Mouse (Mus musculus) urinary bladder, postnatal 4 days (tissue): ENCODE measurements around the gene Man1b1.

ENCODE experiments used
- DNase-seq, 2 experiments: peaks; one replicate each; pipeline ENCODE4 v3.0.0; 2021 to 2022; ENCODE audit warnings: low spot score in 2 of 2

The Man1b1 gene

DNA sequence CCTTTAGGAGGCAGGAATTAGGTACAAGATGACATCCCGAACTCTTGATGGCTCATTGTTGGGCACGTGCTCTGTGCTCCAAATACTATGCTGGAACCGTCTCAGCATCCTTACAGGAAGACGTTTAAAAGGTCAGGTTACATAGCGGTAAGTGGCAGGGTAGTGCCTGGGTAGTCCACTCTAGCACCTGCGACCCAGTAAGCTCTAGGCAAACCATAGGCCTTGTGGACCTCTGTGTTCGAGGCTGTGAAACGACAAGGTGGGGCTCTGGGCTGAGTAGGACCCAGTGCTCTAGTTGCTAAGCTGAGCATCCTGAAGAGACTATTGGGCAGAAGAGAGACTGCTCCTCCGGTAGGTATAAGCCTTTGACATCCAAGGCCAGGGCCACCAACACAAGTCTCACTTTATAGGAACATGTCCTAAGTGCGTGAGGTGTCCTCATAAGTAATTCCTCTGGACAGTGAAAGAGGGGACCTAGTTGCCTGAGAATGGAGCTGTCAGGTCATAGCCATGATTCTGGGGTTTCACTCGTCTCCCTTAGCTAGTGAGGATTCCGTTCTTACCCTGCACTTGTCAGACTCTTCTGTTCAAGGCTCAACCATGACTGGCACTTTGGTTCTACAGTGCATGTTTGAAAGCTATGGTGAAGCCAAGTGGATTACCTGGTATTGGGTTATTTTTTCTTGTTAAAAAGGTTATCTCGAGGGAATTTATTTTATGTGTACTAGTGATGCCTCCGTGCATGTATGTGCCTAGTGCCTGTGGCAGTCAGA, 26.4 kb upstream of the Man1b1 start:
- DNase-seq = no peak

DNA sequence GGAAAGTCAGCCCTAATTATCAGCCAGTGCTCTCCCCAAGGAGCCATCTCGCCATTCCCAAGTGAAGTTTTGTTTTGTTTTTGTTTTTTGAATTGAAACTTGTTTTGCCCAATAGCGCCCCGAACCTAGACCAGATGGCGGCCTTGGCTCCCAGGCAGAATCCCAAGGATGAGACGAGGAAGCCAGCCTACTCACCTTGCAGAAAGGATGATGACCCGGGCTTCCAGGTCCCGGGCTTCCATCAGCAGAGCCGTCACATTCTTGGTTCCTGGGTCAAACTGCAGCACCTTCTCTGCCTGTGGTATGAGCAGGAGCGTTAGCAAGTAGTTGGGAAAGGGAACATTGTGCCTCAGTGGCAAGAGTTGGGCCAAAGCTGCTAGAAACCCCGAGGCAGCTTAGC, 22.0 kb upstream of the Man1b1 start:
- no peak for DNase-seq

DNA sequence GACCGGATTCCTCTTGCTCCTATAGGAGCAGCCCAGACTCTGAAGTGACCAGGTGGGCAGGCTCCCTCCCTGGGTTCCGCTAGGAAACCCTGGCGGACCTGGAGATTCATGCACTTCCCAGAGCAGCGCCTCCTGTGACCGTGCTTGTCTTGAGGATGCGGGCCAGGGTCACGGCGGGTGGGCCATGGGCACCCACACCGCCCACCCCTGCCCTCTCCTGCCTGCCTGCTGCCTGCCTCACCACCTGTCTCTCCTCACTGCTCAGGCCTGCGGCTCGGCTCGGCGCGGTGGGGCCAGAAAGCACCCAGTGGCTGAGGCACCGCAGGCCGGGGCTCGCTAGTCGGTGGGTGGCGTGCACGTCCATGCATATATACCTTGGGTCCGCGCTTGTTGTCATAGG, 21.2 kb upstream of the Man1b1 start:
- no peak for DNase-seq

DNA sequence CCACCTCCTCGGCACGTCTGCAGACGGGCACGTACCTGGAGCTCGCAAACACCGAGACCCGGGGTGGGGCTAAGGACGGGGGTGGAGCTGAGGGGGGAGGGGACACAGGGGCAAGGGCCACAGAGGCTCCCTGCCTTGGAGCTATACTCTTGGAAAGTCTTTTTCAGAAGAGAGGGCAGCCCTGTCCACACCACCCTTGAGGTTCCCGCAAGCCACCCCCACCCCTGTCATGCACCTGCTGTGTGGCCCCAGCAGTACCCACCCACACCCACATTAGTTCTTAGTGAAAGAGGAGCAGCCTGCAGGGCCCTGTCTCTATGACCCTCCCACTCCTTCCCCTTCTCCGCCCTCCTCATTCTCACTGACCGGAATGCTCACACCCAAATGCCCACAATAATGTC, 20.6 kb upstream of the Man1b1 start:
- no peak for DNase-seq

DNA sequence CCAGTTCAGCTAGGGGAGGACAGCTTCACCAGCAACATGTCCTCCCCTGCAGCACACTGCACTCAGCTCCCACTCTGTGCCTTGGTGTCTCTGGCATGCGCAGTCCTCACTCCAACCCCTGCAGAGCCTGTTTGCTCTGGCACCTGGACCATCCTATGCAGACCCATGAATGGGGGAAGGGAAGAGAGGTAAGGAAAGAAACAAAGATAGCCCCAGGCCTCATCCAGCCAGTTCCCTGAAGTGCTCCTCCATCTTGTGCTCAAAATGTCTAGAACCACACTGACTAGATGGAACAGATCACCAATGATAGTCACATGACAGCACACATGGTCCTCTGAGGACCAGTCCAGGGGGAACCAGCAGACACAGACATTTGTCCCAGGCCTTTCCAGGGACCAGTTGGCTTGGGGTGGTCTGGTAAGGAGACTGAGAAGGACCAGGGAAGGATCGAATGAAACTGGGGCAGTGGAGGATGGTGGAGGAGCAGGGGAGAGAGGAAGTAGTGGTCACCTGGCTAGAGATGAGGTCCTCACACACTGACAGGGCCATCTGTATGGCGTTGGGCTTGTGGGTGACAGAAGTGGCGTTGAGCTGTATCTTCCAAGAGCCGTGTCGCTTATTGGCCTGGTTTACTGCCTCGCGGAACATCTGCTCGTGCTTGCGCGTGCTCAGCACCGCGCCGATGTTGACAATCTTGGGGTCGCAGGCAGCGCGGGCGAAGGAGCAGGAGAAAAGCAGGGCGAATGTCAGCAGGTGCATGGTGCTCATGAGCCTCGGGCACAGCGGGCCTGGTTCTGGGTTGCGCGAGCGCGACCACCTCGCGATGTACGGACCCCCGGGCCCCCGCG, 13.8 kb upstream of the Man1b1 start:
- DNase-seq = no peak

DNA sequence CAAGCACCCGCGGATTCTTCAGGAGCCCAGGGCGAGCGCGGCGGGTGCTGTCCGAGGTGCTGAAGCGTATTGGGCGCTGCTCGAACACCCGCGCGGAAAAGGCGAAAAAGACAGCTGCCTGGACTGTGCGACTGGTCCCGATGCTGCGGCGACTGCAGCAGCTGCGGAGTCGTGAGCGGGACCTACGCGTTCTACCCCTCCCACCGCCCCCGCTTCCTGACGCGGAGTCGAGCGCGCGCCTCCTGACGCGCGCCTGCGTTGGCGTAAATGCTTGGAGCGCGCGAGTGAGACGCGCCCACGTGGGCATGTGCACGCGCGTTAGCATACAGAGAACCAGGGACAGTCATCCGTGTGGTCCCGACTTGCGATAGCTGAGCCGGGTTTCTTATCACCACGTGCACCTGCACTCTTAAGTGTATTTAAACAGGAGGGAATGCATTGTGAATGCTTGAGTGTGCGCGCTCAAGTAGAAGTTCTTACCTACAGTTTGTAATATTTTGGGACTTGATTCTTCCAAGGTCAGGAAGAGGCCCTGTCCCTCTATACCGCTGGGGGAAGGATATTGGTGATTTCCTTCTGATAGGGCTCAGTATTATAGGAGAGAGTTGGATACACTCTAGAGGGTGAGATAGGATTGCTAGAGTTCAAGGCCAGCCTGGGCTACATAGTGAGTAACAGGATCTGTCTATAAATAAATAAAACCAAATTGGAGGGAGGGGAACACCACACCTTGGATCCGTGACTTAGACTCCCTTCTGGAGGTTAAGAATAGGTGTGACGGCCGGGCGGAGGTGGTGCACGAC, 13.0 kb upstream of the Man1b1 start, which contains the start of gene Grin1:
Gene Grin1, minus strand, starts transcription at position 217 of the 803 bp plus-strand sequence.
- no peak for DNase-seq

DNA sequence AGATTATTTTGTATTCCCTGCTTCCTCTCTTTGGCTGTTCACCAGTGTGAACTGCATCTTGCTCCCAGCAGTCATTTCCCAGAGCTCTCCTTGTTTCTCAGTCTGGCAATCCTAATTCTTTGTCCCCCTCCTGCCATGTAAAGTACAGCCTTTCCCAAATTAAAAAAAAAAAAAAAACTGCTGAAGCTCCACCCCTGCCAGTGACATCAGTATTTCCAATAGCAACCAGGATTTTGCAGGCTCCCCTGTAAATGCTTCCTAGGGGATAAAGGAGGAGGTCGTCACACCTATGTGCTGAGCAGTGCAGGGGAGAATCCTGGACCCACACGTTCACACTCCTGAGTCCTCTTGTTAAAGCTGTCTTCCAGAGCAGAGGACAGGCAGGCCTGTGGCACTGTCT, 12.1 kb upstream of the Man1b1 start:
- DNase-seq = no peak

DNA sequence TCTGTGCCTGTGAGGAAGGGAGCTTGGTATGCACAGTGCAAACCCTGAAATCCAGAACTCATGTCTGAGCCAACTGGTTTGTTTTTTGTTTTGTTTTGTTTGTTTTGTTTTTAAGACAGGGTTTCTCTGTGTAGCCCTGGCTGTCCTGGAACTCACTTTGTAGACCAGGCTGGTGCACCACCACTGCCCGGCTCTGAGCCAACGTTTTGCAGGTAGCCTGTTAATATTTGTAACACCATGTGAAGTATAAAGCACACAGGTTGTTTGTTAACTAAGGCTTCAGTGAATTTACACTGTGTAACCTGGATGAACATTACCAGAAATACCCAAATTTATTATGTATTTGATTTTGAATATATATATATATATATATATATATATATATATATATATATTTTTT, 6.1 kb upstream of the Man1b1 start:
- no peak for DNase-seq

DNA sequence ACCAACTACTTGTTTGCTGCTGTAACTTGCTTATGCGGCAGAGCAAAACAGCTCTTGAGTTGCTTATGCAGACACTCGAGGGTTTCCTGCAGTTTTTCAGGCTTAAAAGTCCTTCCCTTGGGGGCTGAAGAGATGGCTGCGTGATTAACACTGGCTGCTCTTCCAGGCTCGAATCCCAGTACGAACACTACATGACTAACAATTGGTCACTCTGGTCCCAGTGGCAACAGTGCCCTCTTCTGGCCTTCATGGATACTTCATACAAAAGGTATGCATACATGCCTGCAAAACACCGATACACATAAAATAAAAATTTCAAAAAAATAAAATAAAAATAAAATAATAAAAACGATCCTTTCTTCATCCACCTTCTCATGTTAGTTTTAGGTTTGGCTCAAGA, 3.7 kb upstream of the Man1b1 start:
- no peak for DNase-seq

DNA sequence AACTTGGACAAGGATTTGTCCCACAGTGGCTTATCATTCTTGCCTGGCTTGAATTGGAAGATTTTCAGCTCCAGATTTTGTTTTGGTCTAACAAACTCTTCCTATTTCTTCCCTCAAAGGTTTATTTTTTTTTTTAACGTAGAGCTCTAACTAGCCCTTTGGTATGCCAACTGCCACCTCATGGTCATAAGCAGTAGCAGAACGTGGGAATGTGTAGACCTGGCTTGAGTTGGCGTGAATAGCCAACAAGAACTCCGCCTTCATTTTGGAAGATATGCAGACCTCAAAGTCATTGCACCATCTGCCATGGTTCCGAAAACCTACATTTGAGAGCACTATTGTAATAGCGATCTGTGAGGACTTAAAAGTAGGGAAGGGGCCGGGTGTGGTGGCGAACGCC, 668 bp upstream of the Man1b1 start:
- DNase-seq = no peak

DNA sequence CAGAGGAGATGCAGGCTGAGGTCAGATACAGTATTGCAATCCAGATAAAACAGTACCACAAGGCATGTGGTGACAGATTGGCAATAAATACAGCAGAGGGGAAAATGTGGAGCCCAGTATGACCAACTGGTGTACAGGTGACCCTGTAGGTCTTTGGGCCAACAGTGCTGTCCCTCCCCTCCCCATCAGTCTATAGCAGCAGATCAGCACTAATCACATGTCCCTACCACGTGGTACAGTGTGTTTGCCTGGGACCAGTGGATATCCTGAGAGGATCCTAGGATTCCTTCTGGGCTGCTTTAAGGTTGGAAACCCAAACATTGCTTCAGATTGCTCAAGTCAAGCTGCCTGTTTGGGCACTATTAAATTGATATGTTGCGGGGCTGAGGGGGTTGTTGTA, 1.4 kb downstream of the Man1b1 start:
- no peak for DNase-seq

DNA sequence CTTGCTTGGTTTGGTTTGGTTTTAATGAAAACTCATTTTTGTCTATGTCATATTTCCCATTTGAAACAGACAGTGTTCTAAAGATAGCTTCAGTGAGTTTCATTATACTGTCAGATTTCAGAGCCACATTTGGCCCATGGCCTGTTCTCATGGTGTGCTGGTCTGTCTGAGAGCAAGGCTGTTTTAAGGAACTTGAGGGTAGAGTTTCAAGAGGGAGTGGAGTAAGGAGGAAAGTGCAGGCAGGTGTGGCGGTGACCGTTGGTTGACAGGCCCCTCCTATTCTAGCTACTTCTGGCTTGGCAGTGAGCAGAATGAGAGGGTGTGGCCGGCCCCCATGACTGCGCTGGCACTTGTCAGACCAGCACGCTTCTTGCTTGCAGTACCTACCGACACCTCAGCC, 6.2 kb downstream of the Man1b1 start:
- DNase-seq = no peak

DNA sequence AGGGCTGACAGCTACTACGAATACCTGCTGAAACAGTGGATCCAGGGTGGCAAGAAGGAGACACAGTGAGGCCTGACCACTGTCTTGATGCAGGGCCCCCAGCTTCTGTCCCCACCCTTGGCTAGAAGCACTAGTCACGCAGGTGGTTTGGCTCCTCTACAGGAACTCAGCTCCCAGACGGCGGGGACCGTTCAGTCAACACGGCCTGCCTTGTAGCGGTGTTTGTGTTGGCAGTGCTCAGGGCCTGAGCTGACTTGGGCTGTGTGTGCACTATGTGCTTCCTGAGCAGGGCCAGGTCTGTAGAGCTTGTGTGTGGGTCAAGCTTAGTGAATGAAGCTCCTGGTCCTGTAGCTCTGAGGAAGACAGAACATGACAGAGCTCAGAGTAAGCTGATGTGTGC, 16.0 kb downstream of the Man1b1 start:
- DNase-seq = no peak

DNA sequence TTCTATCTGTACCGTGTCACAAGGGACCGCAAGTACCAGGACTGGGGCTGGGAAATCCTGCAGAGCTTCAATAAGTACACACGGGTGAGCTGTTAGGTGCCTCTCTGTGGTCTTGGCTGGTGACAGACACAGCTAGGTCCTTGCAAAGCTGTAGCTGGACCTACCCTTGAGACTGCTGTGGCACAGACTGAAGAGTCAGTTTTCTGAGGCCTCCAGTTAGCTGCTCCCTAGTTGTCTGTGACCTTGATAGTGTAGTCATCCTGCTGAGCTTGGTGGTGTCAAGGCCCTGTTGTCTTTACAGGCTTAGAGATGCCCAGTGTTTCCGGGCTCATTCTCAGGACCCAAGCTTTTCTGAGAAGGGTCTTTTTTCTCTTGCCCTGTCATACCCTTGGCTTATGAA, 17.4 kb downstream of the Man1b1 start:
- no peak for DNase-seq

DNA sequence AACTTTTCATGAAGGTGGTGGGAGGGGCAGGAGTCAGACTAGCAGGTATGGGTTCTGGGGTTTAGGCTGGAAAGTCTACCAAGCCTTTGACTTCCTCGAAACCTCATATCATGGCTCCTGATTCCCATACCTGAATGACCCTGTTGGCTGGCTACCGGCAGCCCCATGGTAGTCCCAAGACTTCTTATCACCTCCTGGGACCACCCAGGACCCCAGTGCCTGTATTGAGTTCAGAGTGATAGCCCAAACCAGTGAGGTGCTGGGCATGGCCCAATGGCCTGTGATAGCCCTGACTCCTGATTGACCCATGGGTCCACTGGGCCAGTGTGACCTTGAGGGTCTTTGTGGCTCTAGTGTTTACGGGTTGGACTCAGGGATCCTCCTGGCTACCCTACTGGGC, 18.6 kb downstream of the Man1b1 start:
- DNase-seq = peak in 1 of 2 experiments; percentile 15

DNA sequence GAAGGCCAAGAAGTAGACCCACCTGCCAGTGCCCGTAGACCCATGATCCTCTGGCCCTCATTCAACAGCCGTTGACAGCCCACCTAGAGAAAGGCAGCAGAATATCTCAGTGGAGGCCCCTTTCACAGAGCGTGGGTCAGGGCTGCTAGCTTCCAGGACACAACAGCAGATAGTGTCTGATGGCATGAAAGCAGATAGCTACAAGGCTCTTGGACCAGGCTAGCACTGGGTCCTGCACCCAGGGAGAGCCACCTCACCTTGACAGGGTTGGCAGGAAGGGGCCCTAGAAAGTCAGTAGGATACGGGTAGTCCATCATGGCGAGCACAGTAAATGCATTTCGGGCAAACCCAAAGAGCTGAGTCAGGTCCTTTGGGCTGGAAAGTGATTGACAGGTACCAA, 22.1 kb downstream of the Man1b1 start:
- no peak for DNase-seq

DNA sequence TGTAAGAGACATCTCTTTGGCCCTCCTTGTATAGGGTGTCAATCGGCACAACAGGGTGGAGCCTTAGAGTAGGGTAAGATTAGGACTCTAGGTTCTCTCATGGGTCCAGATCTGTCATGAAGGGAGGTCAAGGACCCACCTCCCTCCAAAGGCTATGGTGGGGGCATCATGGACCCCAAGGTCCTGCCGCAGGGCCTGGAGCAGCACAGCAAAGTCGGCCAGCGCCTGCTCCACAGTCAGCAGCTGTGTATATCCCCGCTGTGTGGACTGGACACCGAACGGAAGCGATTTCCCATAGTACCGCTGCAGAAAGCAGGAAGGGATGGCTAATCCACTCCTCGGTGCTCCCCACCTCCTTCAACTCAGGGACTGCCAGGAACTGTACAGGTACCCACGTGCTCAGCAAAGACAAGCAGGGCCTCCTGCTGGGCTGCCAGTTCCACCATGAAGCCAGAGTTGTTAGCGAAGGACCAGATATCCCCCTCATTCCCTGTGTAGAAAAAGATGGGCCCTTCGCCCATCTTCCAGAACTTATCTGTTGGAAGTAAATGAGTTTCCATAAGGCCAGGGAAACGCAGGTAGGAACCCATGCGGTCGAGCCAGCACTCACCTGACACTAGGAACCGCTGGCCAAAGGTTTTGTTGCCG, 23.4 kb downstream of the Man1b1 start:
- peak in 1 of 2 experiments; percentile 55 for DNase-seq

DNA sequence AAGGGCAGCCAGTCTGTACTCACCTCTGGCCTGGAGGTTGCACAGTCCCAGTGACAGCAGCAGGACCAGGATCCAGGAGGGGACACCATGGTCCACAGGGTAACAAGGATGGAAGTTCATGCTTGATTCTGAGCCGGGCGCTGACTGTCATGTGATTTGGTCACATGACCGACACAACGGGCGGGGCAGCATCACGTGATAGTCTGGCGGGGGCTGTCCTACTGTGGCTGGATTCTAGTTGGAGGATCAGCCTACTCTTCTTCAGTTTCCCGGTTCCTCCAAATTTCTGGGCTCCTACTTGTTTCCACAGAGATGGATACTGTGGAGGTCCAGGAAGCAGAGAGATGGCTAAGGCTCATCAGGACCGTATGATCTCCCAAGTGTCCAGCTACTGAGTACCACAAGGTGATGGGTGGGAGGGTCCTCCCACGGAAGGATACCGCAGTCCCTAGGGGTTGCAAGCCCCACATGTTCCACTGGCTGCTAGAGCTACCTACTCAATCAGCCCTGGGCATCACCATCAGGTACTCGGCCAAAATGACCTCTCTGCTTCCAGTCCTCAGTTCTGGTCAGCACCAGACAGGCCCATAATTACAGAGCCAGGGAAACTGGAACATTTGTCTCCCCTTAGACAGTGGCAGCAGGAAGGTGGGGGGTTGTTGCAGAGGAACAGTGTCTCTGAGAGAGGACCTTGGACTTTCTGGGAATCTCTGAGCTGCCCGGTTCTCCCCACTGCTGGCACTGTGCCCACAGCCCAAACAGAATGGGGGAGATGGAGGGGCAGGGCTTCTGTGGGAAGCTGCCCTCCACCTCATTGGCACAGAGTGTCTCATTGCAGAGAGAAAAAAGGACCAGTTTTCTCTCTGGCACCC, 24.3 kb downstream of the Man1b1 start, which contains the start of gene Dpp7:
Gene Dpp7, minus strand, starts transcription at position 152 of the 872 bp plus-strand sequence.
- peak; percentile 70 to 80 for DNase-seq

DNA sequence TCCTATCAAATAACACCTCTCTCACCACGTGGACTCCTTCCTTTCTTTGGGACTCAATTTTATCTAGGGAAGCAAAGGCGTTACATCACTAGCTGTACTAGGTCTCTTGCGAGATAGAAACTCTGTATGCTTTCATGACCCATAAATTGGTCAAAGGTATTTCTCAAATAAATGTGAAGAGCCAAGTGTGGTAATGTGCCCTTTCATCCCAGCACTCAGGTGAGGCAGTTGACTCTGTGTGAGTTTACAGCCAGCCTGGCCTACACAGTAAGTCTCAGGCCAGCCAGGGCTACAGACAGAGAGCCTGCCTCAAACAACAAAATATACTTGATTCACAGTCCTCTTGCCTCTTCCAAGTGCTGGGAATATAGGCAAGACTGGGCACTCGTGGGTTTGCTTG, 27.7 kb downstream of the Man1b1 start:
- no peak for DNase-seq

DNA sequence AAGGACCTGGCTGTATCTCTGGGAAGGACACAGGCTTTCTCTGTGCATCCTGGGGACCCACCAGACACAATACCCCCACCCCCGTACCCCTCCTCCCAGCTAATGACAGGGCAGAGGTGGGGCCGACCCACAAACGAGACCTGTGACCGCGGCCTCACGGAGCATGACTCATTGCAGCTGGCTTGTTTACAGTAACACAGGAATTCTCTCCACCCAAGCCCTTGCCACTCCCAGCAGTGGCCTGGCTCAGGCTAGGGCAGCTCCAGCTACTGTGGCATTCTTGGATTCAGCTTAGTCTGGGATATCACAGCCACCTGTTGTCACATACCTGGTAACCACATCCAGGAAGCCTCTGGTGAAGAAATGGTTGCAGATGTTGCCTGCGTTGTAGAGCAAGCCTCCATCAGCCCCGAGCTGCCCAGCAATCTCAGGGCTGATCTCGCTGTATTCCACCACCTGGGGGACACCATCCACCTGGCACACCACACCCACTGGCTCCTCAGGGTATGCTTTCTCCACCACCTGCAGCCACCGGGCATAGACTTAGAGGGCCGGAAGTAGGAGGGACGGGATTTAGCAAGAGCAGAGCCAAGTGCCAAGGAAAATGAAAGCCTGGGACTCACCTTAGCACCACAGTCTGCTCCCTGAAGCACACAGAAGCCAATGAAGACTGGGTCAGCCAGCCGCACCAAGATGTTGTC, 31.5 kb downstream of the Man1b1 start:
- DNase-seq = no peak
